Mouse (Mus musculus): ENCODE results near the gene Stil. TPM values are rescaled to one million over a fixed set of nuclear protein-coding genes. Genes with fewer than 3 reads are reported as not detected.
A peak's percentile ranks its signal among the peaks of the same experiment; 100 is the strongest.

Gene Stil
- polyA plus RNA-seq, 1 experiment from 2014 or later, result 16.2 TPM

- peak; percentile 17; the same call in 1 of the 2 replicates for ATAC-seq (ENCODE audit: insufficient number of reproducible peaks, insufficient read depth, low FRiP score, low read depth)
- H3K9me3 ChIP-seq (ENCODE audit: control insufficient read depth, low read depth, low read length), result no peaks in the 10 kb centered on the region
- H3K4me2 ChIP-seq (replicated peaks; ENCODE audit: low read depth, low read length), result no peak overlapping the region
- no peak overlapping the region for H3K4me3 ChIP-seq (ENCODE audit: low read depth, low read length)
- no peaks in the 10 kb centered on the region for H3K27me3 ChIP-seq (ENCODE audit: control insufficient read depth, insufficient read depth, low read length)
- no peak overlapping the region for H3K27ac ChIP-seq (ENCODE audit: low read length)
- 37% methylated on average over 3 of the region's 3 CpGs for WGBS
- no peak overlapping the region for H3K9ac ChIP-seq (replicated peaks; ENCODE audit: low read depth, low read length)
- H3K36me3 ChIP-seq (ENCODE audit: control insufficient read depth, insufficient read depth, low read length), result no peaks in the 10 kb centered on the region
- H3K4me1 ChIP-seq (ENCODE audit: control insufficient read depth, insufficient read depth, low read length), result peaks cover 7% of the 10 kb centered on the region; the same call in 1 of the 2 replicates
Observed at GRCm38 (mm10) chr4:115075204-115075915, 75.4 kb downstream of the Stil start.

- peaks cover 7% of the 10 kb centered on the region; the same call in 1 of the 2 replicates for H3K4me1 ChIP-seq (ENCODE audit: control insufficient read depth, insufficient read depth, low read length)
- H3K9ac ChIP-seq (replicated peaks; ENCODE audit: low read depth, low read length), result no peak overlapping the region
- no peaks in the 10 kb centered on the region for H3K9me3 ChIP-seq (ENCODE audit: control insufficient read depth, low read depth, low read length)
- H3K27ac ChIP-seq (ENCODE audit: low read length), result no peak overlapping the region
- WGBS, result 31% methylated on average over 10 of the region's 10 CpGs
- ATAC-seq (ENCODE audit: insufficient number of reproducible peaks, insufficient read depth, low FRiP score, low read depth), result peak; percentile 57; the same call in 1 of the 2 replicates
- no peaks in the 10 kb centered on the region for H3K27me3 ChIP-seq (ENCODE audit: control insufficient read depth, insufficient read depth, low read length)
- H3K36me3 ChIP-seq (ENCODE audit: control insufficient read depth, insufficient read depth, low read length), result no peaks in the 10 kb centered on the region
- H3K4me2 ChIP-seq (replicated peaks; ENCODE audit: low read depth, low read length), result no peak overlapping the region
- H3K4me3 ChIP-seq (ENCODE audit: low read depth, low read length), result no peak overlapping the region
Observed at GRCm38 (mm10) chr4:115078892-115079820, 79.2 kb downstream of the Stil start.

- Histone ChIP-seq H3K27ac (ENCODE audit: low read length) (no peak overlapping the region), H3K4me1 (ENCODE audit: control insufficient read depth, insufficient read depth, low read length) (peaks cover 7% of the 10 kb centered on the region; the same call in 1 of the 2 replicates), H3K9ac (replicated peaks; ENCODE audit: low read depth, low read length) (no peak overlapping the region), H3K4me2 (replicated peaks; ENCODE audit: low read depth, low read length) (no peak overlapping the region), H3K36me3 (ENCODE audit: control insufficient read depth, insufficient read depth, low read length) (no peaks in the 10 kb centered on the region), H3K9me3 (ENCODE audit: control insufficient read depth, low read depth, low read length) (no peaks in the 10 kb centered on the region), H3K27me3 (ENCODE audit: control insufficient read depth, insufficient read depth, low read length) (no peaks in the 10 kb centered on the region), H3K4me3 (ENCODE audit: low read depth, low read length) (no peak overlapping the region)
- ATAC-seq (ENCODE audit: insufficient number of reproducible peaks, insufficient read depth, low FRiP score, low read depth), result no peak
- 24% methylated on average over 5 of the region's 5 CpGs for WGBS
Observed at GRCm38 (mm10) chr4:115079821-115080349, 79.9 kb downstream of the Stil start.

- ATAC-seq (ENCODE audit: insufficient number of reproducible peaks, insufficient read depth, low FRiP score, low read depth), result no peak
- 77% methylated on average over 3 of the region's 3 CpGs for WGBS
- H3K4me3 ChIP-seq (ENCODE audit: low read depth, low read length), result no peak overlapping the region
- no peak overlapping the region for H3K27ac ChIP-seq (ENCODE audit: low read length)
- H3K9ac ChIP-seq (replicated peaks; ENCODE audit: low read depth, low read length), result no peak overlapping the region
- no peaks in the 10 kb centered on the region for H3K36me3 ChIP-seq (ENCODE audit: control insufficient read depth, insufficient read depth, low read length)
- no peaks in the 10 kb centered on the region for H3K9me3 ChIP-seq (ENCODE audit: control insufficient read depth, low read depth, low read length)
- H3K4me2 ChIP-seq (replicated peaks; ENCODE audit: low read depth, low read length), result no peak overlapping the region
- peaks cover 7% of the 10 kb centered on the region; the same call in 1 of the 2 replicates for H3K4me1 ChIP-seq (ENCODE audit: control insufficient read depth, insufficient read depth, low read length)
- H3K27me3 ChIP-seq (ENCODE audit: control insufficient read depth, insufficient read depth, low read length), result no peaks in the 10 kb centered on the region
Observed at GRCm38 (mm10) chr4:115083031-115083430, 83.1 kb downstream of the Stil start.

- Histone ChIP-seq H3K4me1 (ENCODE audit: control insufficient read depth, insufficient read depth, low read length) (no peaks in the 10 kb centered on the region), H3K27me3 (ENCODE audit: control insufficient read depth, insufficient read depth, low read length) (no peaks in the 10 kb centered on the region), H3K4me3 (ENCODE audit: low read depth, low read length) (no peak overlapping the region), H3K9me3 (ENCODE audit: control insufficient read depth, low read depth, low read length) (no peaks in the 10 kb centered on the region), H3K9ac (replicated peaks; ENCODE audit: low read depth, low read length) (no peak overlapping the region), H3K36me3 (ENCODE audit: control insufficient read depth, insufficient read depth, low read length) (no peaks in the 10 kb centered on the region), H3K27ac (ENCODE audit: low read length) (no peak overlapping the region), H3K4me2 (replicated peaks; ENCODE audit: low read depth, low read length) (no peak overlapping the region)
- 21% methylated on average over 6 of the region's 6 CpGs for WGBS
- no peak for ATAC-seq (ENCODE audit: insufficient number of reproducible peaks, insufficient read depth, low FRiP score, low read depth)
Observed at GRCm38 (mm10) chr4:115085522-115086095, 85.7 kb downstream of the Stil start.

- Histone ChIP-seq H3K4me3 (ENCODE audit: low read depth, low read length) (no peak overlapping the region), H3K27me3 (ENCODE audit: control insufficient read depth, insufficient read depth, low read length) (no peaks in the 10 kb centered on the region), H3K9ac (replicated peaks; ENCODE audit: low read depth, low read length) (no peak overlapping the region), H3K4me1 (ENCODE audit: control insufficient read depth, insufficient read depth, low read length) (no peaks in the 10 kb centered on the region), H3K36me3 (ENCODE audit: control insufficient read depth, insufficient read depth, low read length) (no peaks in the 10 kb centered on the region), H3K4me2 (replicated peaks; ENCODE audit: low read depth, low read length) (no peak overlapping the region), H3K27ac (ENCODE audit: low read length) (no peak overlapping the region), H3K9me3 (ENCODE audit: control insufficient read depth, low read depth, low read length) (no peaks in the 10 kb centered on the region)
- 60% methylated on average over 4 of the region's 4 CpGs for WGBS
- ATAC-seq (ENCODE audit: insufficient number of reproducible peaks, insufficient read depth, low FRiP score, low read depth), result no peak
Observed at GRCm38 (mm10) chr4:115086257-115086656, 86.3 kb downstream of the Stil start.

GRCm38 (mm10) chr4:115086763-115087415 is 86.9 kb downstream of the Stil start:
- H3K4me3 ChIP-seq (ENCODE audit: low read depth, low read length), result no peak overlapping the region
- no peaks in the 10 kb centered on the region for H3K9me3 ChIP-seq (ENCODE audit: control insufficient read depth, low read depth, low read length)
- no peak overlapping the region for H3K27ac ChIP-seq (ENCODE audit: low read length)
- H3K4me1 ChIP-seq (ENCODE audit: control insufficient read depth, insufficient read depth, low read length), result no peaks in the 10 kb centered on the region
- no peak overlapping the region for H3K9ac ChIP-seq (replicated peaks; ENCODE audit: low read depth, low read length)
- WGBS, result 46% methylated on average over 3 of the region's 3 CpGs
- no peak for ATAC-seq (ENCODE audit: insufficient number of reproducible peaks, insufficient read depth, low FRiP score, low read depth)
- H3K36me3 ChIP-seq (ENCODE audit: control insufficient read depth, insufficient read depth, low read length), result no peaks in the 10 kb centered on the region
- H3K4me2 ChIP-seq (replicated peaks; ENCODE audit: low read depth, low read length), result no peak overlapping the region
- no peaks in the 10 kb centered on the region for H3K27me3 ChIP-seq (ENCODE audit: control insufficient read depth, insufficient read depth, low read length)
